Mouse (Mus musculus) adipocyte (in vitro differentiated cells): ENCODE results near the gene Anapc16.

ENCODE experiments used
- DNase-seq: peaks from one replicate; pipeline ENCODE4 v3.0.0-alpha.2; 2016; ENCODE audit warnings: low spot score

Gene Anapc16

DNA sequence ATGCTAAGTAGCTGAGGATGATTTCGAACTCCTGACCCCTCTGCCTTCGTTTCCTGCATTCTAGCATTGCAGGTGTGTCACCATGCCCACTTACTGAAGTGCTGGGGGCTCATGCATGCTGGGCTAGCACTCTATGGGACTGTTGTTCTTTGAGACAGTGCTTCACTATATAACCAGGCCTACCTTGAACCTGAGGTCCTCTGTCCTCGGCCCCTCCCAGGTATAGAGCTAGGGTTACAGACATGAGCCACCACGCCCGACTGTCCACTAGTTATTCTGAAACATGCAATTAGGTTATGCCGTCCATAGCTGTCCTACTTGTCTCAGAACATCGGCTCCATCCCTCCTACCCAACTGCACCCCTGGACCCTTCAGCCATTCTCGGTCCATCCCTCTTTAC, 31.1 kb downstream of the Anapc16 start:
- DNase-seq: no peak

DNA sequence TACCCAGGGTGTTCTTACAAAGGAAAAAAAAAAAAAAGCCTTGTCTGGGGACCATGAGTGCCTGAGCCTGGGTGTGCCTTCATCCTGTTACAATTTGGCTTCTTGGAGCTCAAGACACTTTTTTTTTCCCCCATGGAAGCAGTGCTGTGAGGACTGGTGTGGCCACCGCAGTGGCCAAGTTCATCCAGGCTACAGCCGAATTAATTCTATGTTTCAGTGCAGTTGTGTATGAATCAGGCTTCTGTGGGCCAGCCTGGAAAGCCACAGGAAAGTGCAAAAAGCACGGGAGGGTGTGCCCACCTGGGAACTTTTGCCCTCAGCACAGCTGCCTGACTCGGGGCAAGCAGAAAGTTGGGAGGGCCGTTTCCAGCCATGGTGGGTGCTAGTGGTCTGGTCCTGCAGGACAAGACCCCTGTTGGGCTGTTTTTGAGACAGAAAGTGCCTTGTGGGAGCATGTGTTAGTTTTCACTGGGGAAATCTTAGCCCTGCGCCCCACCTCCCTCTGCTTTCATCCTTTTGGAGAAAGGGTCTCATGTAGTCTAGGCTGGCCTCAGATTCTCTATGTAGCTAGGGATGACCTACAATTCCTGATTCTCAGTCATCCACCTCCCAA, 32.4 kb downstream of the Anapc16 start:
- no peak for DNase-seq

DNA sequence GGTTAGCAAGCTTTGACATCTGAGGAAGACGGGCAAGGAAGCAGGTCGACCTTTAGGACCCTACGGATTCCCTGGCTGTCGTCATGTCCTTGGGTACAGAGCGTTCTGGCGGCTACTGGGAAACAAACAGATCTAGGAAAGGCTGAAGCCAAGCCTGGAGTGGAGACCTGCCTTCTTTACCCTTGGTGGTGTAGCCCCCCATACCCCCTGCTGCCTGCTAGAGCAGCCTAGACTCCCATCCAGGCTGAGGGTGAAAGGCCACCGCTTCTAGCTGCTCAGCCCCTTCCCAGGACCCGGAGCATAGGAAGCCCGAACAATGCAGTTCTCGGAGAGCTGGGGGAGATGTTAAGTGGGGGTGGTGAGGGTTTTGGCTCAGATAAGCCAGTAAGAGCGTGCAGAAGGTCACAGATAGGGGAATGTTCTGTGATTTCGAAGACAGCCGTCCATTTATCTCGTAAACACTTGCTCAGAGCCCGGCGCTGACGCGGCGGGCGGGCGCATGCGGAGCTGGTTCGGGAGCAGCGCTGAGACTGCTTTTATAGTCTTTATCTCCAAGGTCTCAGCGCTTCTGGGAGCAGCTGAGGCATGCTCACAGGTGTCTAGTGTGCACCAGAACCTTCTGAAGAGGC, 33.0 kb downstream of the Anapc16 start:
- no peak for DNase-seq

DNA sequence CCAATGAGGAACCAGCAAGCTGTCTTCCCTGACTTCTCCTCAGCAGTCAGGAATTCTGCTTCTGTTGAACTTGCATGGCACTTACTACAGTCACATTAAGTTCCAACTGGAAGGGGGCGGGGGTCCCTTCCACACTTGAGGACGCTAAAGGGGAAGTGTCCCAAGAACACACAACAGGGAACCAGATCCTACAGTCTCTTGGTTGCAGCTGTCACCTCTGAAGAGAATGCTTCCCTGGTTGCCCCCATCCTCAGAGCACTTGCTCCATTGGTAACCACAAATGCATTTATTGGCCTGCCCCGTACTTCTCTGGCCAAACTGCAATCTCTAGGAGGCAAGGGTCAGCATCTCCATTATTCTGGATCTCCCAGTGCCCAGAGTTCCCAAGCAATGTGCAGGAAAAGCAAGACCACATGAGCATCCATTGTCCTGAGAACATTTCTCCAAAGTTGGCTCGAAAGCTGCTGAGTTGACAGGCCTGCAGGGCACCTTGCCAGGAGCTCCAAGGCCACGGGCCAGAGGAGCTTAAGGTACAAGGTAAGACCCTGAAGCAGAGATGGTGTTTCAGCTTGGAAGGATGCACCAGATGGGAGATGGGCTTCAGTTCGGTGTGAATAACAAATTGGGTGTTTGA, 35.5 kb downstream of the Anapc16 start:
- peak; percentile 42 for DNase-seq

DNA sequence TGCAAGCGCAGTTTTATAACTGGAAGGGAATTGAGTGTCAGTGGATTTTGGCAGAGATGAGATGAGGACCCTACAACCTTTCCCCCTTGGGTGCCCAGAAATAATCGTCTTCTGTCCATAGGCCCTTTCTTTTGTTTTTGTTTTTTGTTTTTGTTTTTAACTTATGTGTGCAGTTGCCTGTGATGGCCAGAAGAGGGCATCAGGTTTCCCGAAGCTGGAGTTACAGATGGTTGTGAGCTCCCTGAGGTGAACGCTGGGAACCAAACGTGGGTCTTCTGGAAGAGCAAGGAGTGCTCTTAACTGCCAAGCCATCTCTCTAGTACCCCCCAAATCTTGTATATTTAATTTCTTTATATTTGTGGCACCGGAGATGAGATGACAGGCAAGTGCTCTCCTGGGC, 36.2 kb downstream of the Anapc16 start:
- no peak for DNase-seq

DNA sequence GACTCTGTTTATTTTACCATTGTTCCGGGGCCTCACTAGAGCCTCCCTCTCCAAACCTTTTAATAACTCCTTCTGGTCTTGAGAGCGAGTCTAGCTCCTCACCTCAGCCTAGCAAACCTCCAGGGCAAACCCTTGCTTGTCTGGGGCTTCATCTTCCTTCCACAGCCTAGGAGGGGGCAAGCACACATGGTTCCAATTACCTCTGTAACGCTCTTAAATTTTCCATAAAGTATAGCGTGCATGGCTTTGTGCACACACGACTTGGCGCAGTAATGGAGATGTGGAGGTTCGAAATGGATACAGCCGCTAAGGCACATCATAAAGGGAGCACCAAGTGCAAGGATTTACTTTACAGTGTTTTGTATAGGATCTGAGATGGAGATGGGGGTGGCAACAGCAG, 37.1 kb downstream of the Anapc16 start:
- no peak for DNase-seq

DNA sequence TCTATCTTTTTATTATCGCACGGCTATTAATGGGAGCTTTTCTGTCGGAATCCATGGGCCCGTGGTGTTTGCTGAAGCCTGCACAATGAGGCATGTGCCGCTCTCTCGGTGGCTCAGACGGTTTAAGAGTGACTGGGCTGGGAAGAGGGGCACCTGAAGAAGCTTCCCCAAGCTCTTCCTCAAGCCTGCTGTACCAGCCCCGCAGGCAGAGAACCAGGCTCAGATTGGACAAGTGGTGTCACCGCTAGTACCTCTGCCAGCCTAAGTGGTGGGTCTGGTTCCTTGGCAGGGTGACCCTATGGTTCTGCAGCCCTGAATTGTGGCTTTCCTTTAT, 37.6 kb downstream of the Anapc16 start:
- DNase-seq: no peak

DNA sequence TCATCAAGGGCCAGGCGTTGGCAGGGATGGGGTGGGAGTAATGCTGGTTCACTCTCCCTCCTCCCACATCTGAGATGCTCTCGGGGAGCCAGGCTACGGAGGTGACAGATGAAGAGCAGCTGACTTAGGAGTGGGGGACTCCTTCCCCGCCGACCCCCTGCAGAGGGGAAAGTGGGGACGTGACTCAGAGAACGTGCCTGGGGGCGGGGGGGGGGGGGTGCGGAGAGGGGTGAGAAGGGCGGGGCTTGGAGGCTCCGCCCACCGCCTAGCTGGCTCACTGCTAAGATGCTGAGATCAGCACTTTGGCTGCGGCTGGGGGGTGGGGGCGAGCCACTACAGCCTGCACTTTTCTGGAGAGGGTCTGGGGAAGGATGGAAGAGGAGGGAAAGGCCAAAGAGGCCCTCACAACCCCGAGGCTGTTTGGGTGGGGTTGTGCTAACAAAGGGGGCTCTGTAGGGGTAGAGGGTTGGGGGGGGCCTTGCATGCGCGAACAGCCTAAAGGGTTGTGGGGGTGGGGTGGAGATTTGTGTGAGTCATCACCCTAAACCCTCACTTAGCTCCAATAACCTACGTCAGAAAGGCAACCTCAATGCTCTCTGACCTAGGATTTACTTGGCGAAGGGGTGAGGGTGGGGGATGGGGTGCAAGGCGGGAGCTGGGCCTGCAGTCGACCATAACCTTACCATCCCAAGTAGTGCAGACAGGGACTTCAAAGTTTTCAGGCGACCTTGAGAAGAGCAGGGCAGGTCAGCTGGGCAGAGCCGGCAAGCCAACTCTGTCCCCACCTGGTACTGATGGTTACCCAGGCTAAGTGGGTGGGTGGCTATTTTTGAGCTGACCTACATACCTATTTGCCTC, 38.2 kb downstream of the Anapc16 start:
- DNase-seq: no peak

DNA sequence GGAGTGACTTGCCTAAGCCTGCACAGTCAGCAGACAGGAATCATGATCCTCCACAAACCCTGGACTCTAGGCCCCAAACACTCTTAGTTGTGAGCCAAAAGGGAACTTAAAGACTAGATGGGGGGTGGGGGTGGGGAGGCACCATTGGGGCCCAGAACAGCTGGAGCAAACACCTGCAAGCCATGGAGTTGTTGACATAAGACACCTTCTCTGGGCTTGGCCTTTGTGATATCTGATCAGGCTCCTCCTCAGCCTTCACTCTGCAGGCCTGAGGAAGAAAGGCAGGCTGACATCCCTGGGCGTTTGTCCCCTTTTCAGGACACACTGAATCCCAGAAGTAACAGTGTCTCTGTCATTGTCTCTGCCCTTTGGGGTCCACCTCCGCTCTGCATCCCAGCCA, 39.3 kb downstream of the Anapc16 start:
- no peak for DNase-seq

DNA sequence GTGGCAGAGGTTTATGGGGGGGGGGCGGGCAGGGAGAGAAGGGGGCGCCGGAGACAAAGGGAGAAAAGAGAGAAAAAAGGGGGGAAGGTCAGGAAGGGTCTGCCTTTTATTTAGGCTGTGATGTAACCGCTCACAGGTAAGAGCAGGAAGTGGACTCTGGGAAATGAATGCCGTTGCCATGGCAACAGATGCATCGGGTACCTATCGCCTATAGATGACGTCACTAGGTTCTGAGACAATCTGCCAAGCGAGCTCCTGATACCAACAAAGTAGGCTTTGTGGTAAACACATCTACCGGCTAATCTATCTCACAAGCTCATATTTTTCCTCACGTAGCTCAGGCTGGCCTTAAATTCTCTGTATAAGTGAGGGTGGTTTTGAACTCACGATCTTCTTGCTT, 43.4 kb downstream of the Anapc16 start:
- DNase-seq: no peak

DNA sequence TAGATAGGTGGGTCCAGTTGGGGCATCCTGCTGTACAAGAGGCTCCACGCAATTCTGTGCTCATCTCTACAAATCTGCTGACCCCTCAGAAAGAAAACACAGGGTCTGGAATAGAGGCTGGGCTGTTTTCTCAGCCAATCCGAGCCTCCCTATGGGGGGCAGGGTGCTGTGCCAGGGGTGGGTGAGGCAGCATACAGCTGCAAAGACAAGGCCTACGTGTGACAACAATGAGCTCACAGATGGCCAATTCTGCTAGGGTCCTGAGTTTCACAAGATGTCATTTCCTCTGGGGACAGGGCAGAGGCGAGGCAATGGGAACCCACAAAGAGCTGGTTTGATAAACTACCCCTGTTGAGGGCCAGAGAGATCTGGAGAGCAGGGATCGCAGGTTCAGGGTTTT, 44.5 kb downstream of the Anapc16 start:
- DNase-seq: no peak

DNA sequence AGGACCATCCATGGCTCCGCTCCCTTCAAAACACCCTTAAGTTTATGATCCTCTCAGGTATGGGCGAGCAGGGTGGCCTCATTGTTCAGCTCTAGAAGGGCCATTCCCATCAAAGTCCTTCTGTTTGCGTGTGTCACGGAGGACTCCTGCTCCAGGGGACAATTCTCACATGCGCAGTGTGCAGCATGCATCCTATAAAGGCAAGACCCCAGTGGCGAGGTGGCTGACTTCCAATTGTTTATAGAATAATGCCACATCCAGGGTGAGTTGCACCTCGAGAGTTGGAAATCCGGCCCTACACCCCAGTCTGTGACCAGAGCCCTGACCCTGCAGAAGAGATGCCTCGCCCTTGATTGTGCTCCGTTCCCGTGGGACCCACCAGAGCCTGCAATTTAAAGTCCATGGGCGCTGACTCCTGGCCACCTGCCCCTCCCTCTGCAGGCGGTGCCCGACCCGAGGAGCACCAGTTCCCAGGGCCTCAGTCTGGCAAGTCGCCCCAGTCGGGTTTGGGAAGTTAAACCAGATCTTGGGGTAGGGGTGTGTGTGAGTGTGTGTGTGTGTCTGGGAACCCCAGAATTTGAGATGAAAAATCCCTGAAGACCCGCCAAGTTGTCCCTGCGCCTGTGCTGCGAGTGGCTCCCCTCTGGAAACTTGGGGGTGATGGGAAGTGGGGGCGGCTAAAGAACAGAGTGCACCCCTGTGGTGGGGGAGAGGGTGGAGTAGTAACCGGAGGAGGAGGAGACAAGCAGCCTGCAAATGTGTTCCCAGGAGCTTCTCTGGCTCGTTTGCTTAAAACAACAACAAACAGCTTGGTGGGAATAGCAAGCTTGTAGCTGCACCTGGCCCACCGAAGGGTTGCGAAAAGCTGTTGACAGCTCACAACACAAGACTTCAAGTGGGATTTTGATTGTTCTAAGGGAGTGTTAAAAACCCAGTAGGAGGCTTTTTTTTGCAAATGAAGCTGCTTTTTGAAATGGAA, 45.5 kb downstream of the Anapc16 start:
- DNase-seq: no peak

DNA sequence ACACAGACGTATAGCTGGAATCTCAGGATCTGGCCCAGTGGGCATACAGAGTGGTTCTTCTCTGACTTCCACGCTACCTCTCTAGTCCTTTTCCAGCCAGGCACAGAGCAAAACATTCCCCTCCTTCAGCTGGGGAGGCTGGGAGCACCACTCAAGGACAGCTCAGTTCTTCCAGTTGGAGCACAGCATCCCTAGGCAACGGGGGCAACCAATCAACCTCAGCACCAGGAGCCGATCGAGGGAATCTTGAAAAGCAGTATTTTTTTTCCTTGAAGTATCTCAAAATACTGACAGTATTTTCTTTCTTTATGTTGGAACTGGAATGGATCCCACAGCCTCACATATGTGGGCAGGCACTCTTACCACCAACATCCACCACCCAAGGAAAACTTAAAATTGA, 46.3 kb downstream of the Anapc16 start:
- no peak for DNase-seq

DNA sequence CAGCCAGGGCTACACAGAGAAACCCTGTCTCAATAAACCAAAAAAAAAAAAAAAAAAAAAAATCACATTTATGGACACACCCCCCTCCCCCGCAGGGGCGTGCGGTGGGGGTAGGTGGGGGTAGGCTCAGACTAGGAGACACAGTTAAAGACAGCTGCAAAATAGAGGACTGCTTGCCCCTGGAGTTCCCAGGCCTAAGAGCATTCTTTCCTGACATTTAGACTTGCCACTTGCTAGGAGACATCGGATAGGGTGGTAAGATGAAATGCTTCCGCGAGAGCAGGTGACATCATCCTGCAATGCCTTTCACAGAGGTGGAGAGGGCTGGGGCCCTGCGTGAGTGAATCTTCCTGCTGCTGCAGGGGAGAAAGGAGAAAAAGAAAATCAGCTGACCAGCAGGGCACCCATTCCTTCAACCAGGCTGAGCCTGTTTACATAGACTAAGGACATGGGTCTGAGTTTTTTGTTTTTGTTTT, 49.3 kb downstream of the Anapc16 start:
- DNase-seq: no peak

DNA sequence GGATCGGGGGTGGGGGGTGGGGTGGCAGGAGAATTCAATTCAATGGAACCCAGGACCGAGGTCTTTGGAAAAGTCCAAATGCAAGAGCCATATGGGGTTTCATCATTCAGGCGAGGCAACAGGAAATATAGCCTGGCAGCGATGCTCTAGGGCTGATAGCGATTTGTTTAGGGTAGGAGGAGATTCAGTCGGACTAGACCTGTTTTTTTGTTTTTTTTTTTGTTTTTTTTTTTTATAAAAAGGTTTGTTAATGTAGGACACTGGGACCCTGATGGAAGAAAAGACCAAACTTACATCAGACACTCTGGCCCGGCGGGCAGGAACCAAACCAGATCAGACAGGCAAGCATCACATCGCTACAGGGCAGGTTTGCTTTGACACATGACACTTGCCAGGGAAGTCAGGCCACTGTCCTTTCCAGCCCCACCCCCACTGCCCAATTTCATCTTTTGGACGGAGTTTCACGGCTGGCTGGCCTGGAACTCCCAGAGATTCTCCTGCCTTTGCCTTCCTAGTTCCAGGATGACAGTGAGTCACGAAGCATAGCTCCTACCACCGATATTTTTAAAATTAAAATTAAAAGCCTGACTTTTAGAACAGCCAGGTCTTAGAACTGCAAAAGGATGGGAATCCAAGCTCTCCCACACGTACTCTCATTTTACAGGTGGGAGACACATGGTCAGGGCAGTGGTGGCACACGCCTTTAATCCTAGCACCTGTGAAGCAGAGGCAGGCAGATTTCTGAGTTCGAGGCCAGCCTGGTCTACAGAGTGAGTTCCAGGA, 50.0 kb downstream of the Anapc16 start:
- DNase-seq: peak; percentile 56

DNA sequence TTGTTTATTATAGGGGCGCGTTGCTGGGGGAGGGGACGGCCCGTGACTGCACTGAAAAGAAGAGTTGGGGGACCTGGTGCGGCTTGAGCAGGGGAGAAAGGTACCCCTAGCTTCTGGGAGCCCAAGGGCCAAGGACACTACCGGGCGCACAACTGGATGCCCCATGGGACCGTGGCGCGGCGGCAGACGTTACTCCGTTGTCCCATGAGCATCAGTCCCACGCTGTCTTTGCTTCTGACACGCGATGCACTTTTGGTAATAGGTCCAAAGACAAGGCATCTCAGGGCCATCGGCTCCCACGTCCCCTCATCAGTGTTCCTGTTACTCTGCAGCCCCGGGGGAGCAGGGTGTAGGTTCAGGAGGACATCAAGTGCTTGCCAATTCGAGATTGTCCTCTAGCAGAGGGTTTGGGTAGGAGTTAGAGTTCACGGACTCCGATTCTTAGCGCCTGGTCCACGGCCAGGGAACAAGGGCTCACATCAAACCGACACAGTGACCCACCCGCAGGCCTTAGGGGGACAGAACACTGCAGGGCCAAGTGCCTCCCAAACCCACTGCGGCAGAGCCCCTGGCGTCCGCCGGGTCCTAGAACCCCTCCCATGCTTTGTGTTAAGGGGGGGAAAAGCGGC, 50.7 kb downstream of the Anapc16 start:
- peak; percentile 67 for DNase-seq

DNA sequence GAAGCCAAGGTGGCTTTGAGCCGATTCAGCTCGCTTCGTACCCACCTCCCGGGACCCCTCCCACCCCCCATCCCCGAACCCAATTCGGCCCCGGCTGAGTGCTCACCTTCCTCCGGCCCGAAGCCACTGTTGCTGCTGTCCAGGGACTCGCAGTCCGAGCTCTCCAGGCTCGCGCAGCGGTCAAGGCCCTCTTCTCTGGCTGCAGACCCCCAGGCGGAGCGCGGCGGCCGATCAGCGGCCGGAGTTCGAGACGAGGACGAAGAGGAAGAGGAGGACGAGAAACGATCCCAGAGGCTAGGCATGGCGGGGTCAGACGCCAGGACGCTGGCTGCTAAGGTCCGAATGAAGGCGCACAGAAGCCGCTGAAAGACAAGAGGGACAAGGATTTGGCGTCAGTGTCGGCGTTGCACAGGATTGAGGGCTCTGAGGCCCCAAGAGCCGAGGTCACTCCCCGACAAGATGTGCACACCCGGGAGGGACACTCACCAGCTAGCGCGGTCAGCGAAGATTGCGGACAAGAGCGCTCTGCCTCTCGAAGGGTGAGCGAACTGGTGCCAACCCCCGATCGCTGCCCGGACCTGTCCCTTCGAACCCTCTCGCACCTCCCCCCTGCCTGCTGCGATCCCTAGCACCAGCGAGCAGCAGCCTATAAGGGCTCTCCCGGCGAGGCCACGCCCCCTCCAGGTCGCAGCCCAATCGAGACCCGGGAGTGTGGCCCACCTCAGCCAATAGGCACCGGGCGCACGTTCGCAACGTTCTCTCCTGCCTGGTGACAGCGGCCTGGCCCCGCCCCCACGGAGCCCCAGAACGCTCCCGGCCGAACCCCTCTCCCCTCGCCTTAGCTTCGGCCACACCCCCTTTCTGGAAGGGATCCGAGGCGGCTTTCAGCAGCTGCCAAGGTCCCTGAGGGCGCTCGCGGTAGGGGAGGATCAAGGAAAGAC, 51.5 kb downstream of the Anapc16 start, which contains the start of gene Ddit4:
Gene Ddit4, minus strand, starts transcription at position 624 of the 941 bp plus-strand sequence.
- DNase-seq: peak; percentile 98

DNA sequence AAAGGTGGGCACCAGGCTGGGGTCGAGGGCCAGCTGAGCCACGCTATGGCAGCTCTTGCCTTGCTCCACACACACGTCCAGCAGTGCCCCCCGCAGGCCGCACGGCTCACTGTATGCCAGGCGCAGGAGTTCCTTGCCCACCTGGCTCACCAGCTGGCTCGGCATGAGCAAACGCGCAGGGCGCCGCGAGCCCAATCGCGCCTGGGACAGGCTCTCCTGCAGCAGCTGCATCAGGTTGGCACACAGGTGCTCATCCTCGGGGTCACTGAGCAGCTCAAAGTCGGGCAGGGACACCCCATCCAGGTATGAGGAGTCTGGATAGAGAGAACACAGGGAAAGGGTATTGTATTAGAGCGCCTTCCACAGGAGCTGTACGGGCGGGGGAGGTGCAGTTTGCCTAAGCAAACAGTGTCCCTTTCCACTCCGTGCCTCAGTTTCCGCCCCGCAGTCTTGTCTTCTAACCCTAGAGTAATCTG, 52.2 kb downstream of the Anapc16 start:
- peak; percentile 70 for DNase-seq
